Mouse (Mus musculus) bone marrow, adult 2 months (tissue): Measurements from ENCODE around the gene Lrch3.

Experiments
- CTCF ChIP-seq: fragments of 200-500 bp; IDR thresholded peaks from 2 replicates; pipeline ENCODE4 v1.5.1; 2011; ENCODE audit warnings: low read length, control low read depth; ENCODE audit not compliant: control insufficient read depth, insufficient read depth
- POLR2A ChIP-seq: fragments of 200-500 bp; IDR thresholded peaks from 2 replicates; pipeline ENCODE4 v1.6.1; 2011; ENCODE audit warnings: low read depth, mild to moderate bottlenecking, control low read depth, low read length, borderline replicate concordance; ENCODE audit not compliant: control insufficient read depth

- TF ChIP-seq CTCF (no peak), POLR2A (no peak)
These were observed 47.2 kb upstream of the Lrch3 start for GRCm38 (mm10) chr16:32866713-32867112.
